Mouse (Mus musculus) lung, embryonic 14.5 days (tissue): ENCODE results near the gene Hspbap1. TPM values are rescaled to one million over a fixed set of nuclear protein-coding genes. Genes with fewer than 3 reads are reported as not detected.

Source experiments
- ATAC-seq: fragments of 200-750 bp; cut with Nextera tagmentation; 2 replicates; pipeline ENCODE4 v1.8.0; 2017; ENCODE audit warnings: mild to moderate bottlenecking, moderate TSS enrichment, moderate library complexity; ENCODE audit not compliant: insufficient read depth
- DNase-seq: peaks from one replicate; pipeline ENCODE4 v3.0.0-alpha.2; 2015
- H3K27ac ChIP-seq: fragments of 300-500 bp; sonication (generic); 2 replicates; pipeline ENCODE4 v1.5.1; 2014; ENCODE audit warnings: low read depth, mild to moderate bottlenecking, moderate library complexity
- H3K27me3 ChIP-seq: fragments of 300-500 bp; sonication (generic); 2 replicates; pipeline ENCODE4 v1.6.1; 2014; ENCODE audit warnings: low read length, control low read depth; ENCODE audit not compliant: insufficient read depth
- H3K36me3 ChIP-seq: fragments of 300-500 bp; sonication (generic); 2 replicates; pipeline ENCODE4 v1.6.1; 2014; ENCODE audit warnings: control low read depth; ENCODE audit not compliant: insufficient read depth
- H3K4me1 ChIP-seq: fragments of 300-500 bp; sonication (generic); 2 replicates; pipeline ENCODE4 v1.6.1; 2014; ENCODE audit warnings: antibody characterized with exemption, control low read depth; ENCODE audit not compliant: insufficient read depth
- H3K4me2 ChIP-seq: fragments of 300-500 bp; sonication (generic); 2 replicates; pipeline ENCODE4 v1.6.1; 2014; ENCODE audit warnings: mild to moderate bottlenecking
- H3K4me3 ChIP-seq: fragments of 300-500 bp; sonication (generic); 2 replicates; pipeline ENCODE4 v1.5.1; 2014; ENCODE audit warnings: low read depth, low read length
- H3K9ac ChIP-seq: fragments of 300-500 bp; sonication (generic); 2 replicates; pipeline ENCODE4 v1.6.1; 2014
- H3K9me3 ChIP-seq: fragments of 300-500 bp; sonication (generic); 2 replicates; pipeline ENCODE4 v1.6.1; 2016; ENCODE audit warnings: low read depth, low read length, control low read depth
- CTCF ChIP-seq: IDR thresholded peaks from 2 replicates; pipeline ENCODE4 v1.5.1; 2016; ENCODE audit warnings: antibody characterized with exemption, low read depth
- WGBS: fragments of 180-500 bp; shearing (Covaris S2); extraction: QIAGEN DNeasy Blood & Tissue Kit; methylation state at CpG from one replicate; pipeline ENCODE4 v1.1.7; 2014; 5-methylcytosine and 5-hydroxymethylcytosine counted together
- polyA plus RNA-seq: library from polyadenylated mRNA; unstranded; fragments of >200 nt; fragmentation: Nextera tagmentation; extraction: Ambion mirVana; gene quantifications from 2 replicates; pipeline ENCODE4 v1.2.1, GENCODE M21; 2014

Hspbap1 gene
- polyA plus RNA-seq, 1 experiment from 2014 or later: 16.0 TPM

- Histone ChIP-seq H3K9ac (no peak overlapping the region), H3K4me2 (no peak overlapping the region), H3K27ac (no peak overlapping the region), H3K4me3 (no peak overlapping the region), H3K9me3 (no peaks in the 10 kb centered on the region), H3K27me3 (no peaks in the 10 kb centered on the region), H3K36me3 (no peaks in the 10 kb centered on the region), H3K4me1 (no peaks in the 10 kb centered on the region)
- ATAC-seq (no peak), DNase-seq (no peak)
- TF ChIP-seq CTCF: no peak
- 86% methylated on average over 1 of the region's 1 CpGs for WGBS
These were observed 5.2 kb upstream of the Hspbap1 start for GRCm38 (mm10) chr16:35764941-35765340.

GRCm38 (mm10) chr16:35765449-35765848 lies 4.7 kb upstream of the Hspbap1 start:
- no peaks in the 10 kb centered on the region for H3K9me3 ChIP-seq
- no peak for DNase-seq
- no peak overlapping the region for H3K9ac ChIP-seq
- no peaks in the 10 kb centered on the region for H3K4me1 ChIP-seq
- TF ChIP-seq CTCF: no peak
- ATAC-seq: no peak
- no peaks in the 10 kb centered on the region for H3K36me3 ChIP-seq
- H3K4me2 ChIP-seq: no peak overlapping the region
- H3K27me3 ChIP-seq: no peaks in the 10 kb centered on the region
- H3K27ac ChIP-seq: no peak overlapping the region
- no peak overlapping the region for H3K4me3 ChIP-seq
- 58% methylated on average over 2 of the region's 2 CpGs for WGBS

DNA sequence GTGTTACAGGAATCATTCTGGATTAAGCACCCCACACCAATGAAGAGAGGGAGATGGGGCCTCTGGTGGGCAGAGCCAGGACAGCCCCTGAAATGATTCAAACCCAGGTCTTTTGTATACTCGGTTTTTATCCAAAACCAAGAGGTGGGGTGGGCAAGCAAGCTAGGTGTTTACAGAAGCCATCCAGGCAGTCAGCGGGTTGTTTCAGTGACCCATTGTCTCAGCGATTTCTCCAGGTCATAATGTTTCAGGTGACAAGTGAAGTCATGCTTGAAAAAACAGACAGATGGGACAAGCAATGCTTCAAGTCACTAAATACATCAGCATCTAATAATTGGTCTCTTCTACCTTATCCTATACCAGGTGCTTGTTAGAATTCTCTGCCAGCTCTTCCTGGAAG lies 3.8 kb upstream of the Hspbap1 start:
- ATAC-seq: no peak
- no peak for TF ChIP-seq CTCF
- WGBS: 70% methylated on average over 3 of the region's 3 CpGs

GRCm38 (mm10) chr16:35768469-35768784 lies 1.7 kb upstream of the Hspbap1 start:
- H3K4me3 ChIP-seq: peak overlapping the region; percentile 78
- H3K4me1 ChIP-seq: 0 out of 2 replicates have a peak, but pooled peaks cover 5% of the 10 kb centered on the region
- no peak overlapping the region for H3K27ac ChIP-seq
- H3K4me2 ChIP-seq: peak overlapping the region; percentile 85
- 20% methylated on average over 6 of the region's 6 CpGs for WGBS
- DNase-seq (no peak), ATAC-seq (no peak)
- no peaks in the 10 kb centered on the region for H3K36me3 ChIP-seq
- no peak for TF ChIP-seq CTCF
- H3K27me3 ChIP-seq: no peaks in the 10 kb centered on the region
- no peaks in the 10 kb centered on the region for H3K9me3 ChIP-seq
- H3K9ac ChIP-seq: peak overlapping the region; percentile 85

More for the DNA sequence above, 3.8 kb upstream of the Hspbap1 start:
- Histone ChIP-seq H3K4me3 (no peak overlapping the region), H3K4me2 (no peak overlapping the region), H3K36me3 (no peaks in the 10 kb centered on the region), H3K9me3 (no peaks in the 10 kb centered on the region), H3K9ac (no peak overlapping the region), H3K27me3 (no peaks in the 10 kb centered on the region), H3K4me1 (0 out of 2 replicates have a peak, but pooled peaks cover 5% of the 10 kb centered on the region), H3K27ac (no peak overlapping the region)
- DNase-seq: no peak

GRCm38 (mm10) chr16:35768785-35769642 lies 1.2 kb upstream of the Hspbap1 start, which contains the start of gene Dirc2:
TSS of gene Dirc2 (minus strand) at chr16:35769356.
- Histone ChIP-seq H3K9ac (peak within 1 kb of the TSS; percentile 85), H3K4me3 (peak within 1 kb of the TSS; percentile 78), H3K4me2 (peak within 1 kb of the TSS; percentile 85), H3K27ac (peak within 1 kb of the TSS; percentile 58; the same call in 1 of the 2 replicates), H3K9me3 (no peaks in the 10 kb centered on the region), H3K27me3 (no peaks in the 10 kb centered on the region), H3K4me1 (0 out of 2 replicates have a peak, but pooled peaks cover 5% of the 10 kb centered on the region), H3K36me3 (no peaks in the 10 kb centered on the region)
- WGBS: 0% methylated on average over 58 of the region's 78 CpGs
- TF ChIP-seq CTCF: no peak
- ATAC-seq (peak; percentile 89), DNase-seq (peak; percentile 83)

DNA sequence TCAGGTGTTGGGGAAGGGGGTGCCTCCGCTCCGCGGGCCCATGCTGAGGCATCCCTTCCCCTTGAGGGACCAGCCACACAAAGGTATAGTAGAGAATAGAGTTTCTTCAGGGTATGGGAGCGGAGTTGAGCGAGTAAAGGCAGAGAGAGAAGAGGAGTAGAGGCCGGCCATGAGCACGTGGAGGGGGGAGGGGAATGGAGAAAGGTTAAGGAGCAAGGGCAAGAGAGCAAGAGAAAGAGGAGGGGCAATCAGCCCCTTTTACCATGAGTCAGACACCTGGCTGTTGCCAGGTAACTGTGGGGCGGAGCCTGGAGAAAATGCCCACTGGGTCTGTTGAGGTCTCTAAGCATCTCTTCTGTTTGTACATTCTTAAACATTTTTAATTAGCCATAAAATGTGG lies 966 bp downstream of the Hspbap1 start:
- peak overlapping the region; percentile 85 for H3K4me2 ChIP-seq
- H3K27me3 ChIP-seq: no peaks in the 10 kb centered on the region
- H3K27ac ChIP-seq: no peak overlapping the region
- WGBS: 25% methylated on average over 8 of the region's 8 CpGs
- peak overlapping the region; percentile 78 for H3K4me3 ChIP-seq
- no peak for DNase-seq
- no peak for ATAC-seq
- H3K9ac ChIP-seq: peak overlapping the region; percentile 58
- no peaks in the 10 kb centered on the region for H3K36me3 ChIP-seq
- H3K9me3 ChIP-seq: no peaks in the 10 kb centered on the region
- 0 out of 2 replicates have a peak, but pooled peaks cover 5% of the 10 kb centered on the region for H3K4me1 ChIP-seq
- TF ChIP-seq CTCF: no peak

GRCm38 (mm10) chr16:35771606-35772005 lies 1.4 kb downstream of the Hspbap1 start:
- 80% methylated on average over 5 of the region's 5 CpGs for WGBS
- DNase-seq: no peak
- no peaks in the 10 kb centered on the region for H3K9me3 ChIP-seq
- no peak overlapping the region for H3K27ac ChIP-seq
- no peak overlapping the region for H3K4me3 ChIP-seq
- no peak for ATAC-seq
- H3K9ac ChIP-seq: no peak overlapping the region
- TF ChIP-seq CTCF: no peak
- H3K4me1 ChIP-seq: 0 out of 2 replicates have a peak, but pooled peaks cover 5% of the 10 kb centered on the region
- H3K27me3 ChIP-seq: no peaks in the 10 kb centered on the region
- H3K4me2 ChIP-seq: peak overlapping the region; percentile 85
- H3K36me3 ChIP-seq: no peaks in the 10 kb centered on the region
